Mouse (Mus musculus) E14TG2a.4 (cell line): ENCODE measurements around the gene Ttc3.

Experiments used
- H3K27me3 ChIP-seq: 2 replicates; pipeline ENCODE4 v1.6.1; 2014; ENCODE audit warnings: low read length, control low read depth; ENCODE audit not compliant: insufficient read depth
- H3K36me3 ChIP-seq: 2 replicates; pipeline ENCODE4 v1.6.1; 2014; ENCODE audit warnings: low read length, control low read depth; ENCODE audit not compliant: insufficient read depth
- H3K4me1 ChIP-seq: replicated peaks from 2 replicates; pipeline ENCODE4 v1.6.1; 2014; ENCODE audit warnings: low read depth, low read length, control low read depth
- H3K4me3 ChIP-seq: replicated peaks from 2 replicates; pipeline ENCODE4 v1.5.1; 2014; ENCODE audit warnings: mild to moderate bottlenecking, low read length
- H3K9me3 ChIP-seq: 2 replicates; pipeline ENCODE4 v1.6.1; 2014; ENCODE audit warnings: low read length, control low read depth
- CTCF ChIP-seq: conservative IDR thresholded peaks from 2 replicates; pipeline ENCODE4 v1.5.1; 2014; ENCODE audit warnings: low read length
- NANOG ChIP-seq: IDR thresholded peaks from 2 replicates; pipeline ENCODE4 v1.6.1; 2014; ENCODE audit warnings: borderline replicate concordance, low read length, mixed read lengths
- POU5F1 ChIP-seq: IDR thresholded peaks from 2 replicates; pipeline ENCODE4 v1.6.1; 2014; ENCODE audit warnings: low read length, borderline replicate concordance

Ttc3 gene

GRCm38 (mm10) chr16:94517606-94518005 lies 147.2 kb downstream of the Ttc3 start:
- peaks cover 9% of the 10 kb centered on the region; the same call in 1 of the 2 replicates for H3K9me3 ChIP-seq
- no peaks in the 10 kb centered on the region for H3K27me3 ChIP-seq
- no peak overlapping the region for H3K4me3 ChIP-seq
- peaks cover 15% of the 10 kb centered on the region; the same call in 1 of the 2 replicates for H3K4me1 ChIP-seq
- no peak for TF ChIP-seq POU5F1
- no peak for TF ChIP-seq NANOG
- no peak for TF ChIP-seq CTCF
- peaks cover 21% of the 10 kb centered on the region for H3K36me3 ChIP-seq
